Mouse (Mus musculus): ENCODE results near the gene Sos2. TPM values are rescaled to one million over a fixed set of nuclear protein-coding genes. Genes with fewer than 3 reads are reported as not detected.
"Not testable (repeated sequence)": the region's sequence is repeated elsewhere in the genome, so short reads cannot be mapped to it uniquely, and the experiment has no call there.

Gene Sos2
- polyA plus RNA-seq, 1 experiment = 7.6 TPM

DNA sequence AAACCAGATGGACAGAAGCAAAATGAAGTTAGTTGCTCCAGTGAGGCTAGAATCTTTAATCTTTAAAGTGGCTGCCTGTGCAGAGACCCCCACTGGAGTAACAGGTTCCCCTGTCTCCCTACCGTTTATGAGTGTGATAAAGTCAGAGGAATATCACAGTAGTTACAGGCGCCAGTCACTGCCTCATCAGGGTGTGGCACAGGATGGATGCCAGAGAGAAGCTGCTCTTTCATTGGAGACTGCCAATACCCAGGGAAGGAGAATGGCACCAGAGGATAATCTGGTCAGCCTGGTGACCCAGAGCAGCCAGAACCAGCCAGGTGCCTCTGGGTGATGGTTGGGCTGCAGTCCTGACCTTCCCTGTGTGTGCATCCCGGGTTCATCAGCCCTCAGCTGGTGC is 113.4 kb downstream of the Sos2 start:
- Histone ChIP-seq H3K4me1 (ENCODE audit: control insufficient read depth, insufficient read depth, low read length) (no peaks in the 10 kb centered on the region), H3K27me3 (ENCODE audit: control insufficient read depth, insufficient read depth, low read length) (no peaks in the 10 kb centered on the region), H3K36me3 (ENCODE audit: control insufficient read depth, insufficient read depth, low read length) (no peaks in the 10 kb centered on the region), H3K27ac (ENCODE audit: control insufficient read depth, insufficient read depth, low read depth, low read length) (no peak overlapping the region), H3K4me3 (ENCODE audit: control insufficient read depth, low read depth, low read length) (no peak overlapping the region)
- TF ChIP-seq POLR2A (IDR thresholded peaks at IDR 0.05; ENCODE audit: control insufficient read depth, low read depth, low read length) (no peak), CTCF (IDR thresholded peaks at IDR 0.05; ENCODE audit: control insufficient read depth, insufficient read depth, insufficient replicate concordance, low read depth, low read length) (no peak)

DNA sequence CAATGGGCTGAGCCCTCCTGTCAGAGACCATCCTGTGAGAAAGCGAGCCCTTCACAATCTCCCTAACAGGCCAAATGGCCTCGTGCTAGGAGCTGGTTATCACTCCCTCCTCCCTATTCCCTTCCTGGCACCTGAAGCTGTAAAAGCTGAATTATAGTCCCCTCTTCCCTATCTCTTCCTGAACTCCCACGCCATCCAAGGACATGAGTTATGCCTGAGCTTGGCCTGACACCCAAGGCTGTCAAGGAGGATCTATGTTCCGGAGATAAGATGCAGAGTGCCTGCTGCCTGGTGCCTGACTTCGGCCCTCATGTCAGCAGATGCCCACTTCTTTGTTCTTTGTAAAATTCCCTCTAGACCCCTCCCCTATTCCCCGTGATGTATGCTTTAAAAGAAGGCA is 120.6 kb downstream of the Sos2 start:
- not testable (repeated sequence) for H3K27ac ChIP-seq (ENCODE audit: control insufficient read depth, insufficient read depth, low read depth, low read length); H3K4me3 ChIP-seq (ENCODE audit: control insufficient read depth, low read depth, low read length); H3K36me3 ChIP-seq (ENCODE audit: control insufficient read depth, insufficient read depth, low read length); H3K27me3 ChIP-seq (ENCODE audit: control insufficient read depth, insufficient read depth, low read length); H3K4me1 ChIP-seq (ENCODE audit: control insufficient read depth, insufficient read depth, low read length)

DNA sequence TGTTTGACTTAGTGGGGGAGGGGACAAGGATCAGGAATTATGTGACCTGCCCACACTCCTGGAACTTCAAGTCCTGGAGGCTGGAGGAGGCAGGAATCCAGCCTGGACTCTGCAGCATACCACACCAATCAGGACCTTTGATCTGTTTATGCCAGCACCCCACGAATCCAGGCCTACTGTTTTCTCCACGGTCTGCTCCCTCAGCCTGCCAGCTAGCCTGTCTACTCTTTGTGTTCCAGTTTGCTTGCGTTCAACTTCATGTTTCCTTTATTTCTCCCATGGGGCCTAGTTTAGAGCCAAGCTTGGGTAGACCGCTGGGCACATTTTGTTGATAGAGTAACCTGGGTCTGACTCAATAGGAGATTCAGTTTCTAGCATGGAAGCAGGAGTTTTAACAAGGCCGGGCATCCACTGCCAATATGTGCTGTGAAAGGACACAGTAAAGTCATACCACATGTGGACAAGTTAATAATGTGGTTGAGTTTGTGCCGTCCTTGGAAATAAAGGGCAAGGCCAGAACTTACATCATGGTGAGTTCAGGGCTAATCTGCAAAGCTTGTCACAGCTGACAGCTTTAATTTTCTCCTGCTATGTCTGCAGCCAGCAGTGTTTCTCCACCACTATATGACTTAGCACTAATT is 125.3 kb downstream of the Sos2 start:
- peak overlapping the region; percentile 22 for H3K27ac ChIP-seq (ENCODE audit: control insufficient read depth, insufficient read depth, low read depth, low read length)
- H3K4me1 ChIP-seq (ENCODE audit: control insufficient read depth, insufficient read depth, low read length) = no peaks in the 10 kb centered on the region
- no peaks in the 10 kb centered on the region for H3K27me3 ChIP-seq (ENCODE audit: control insufficient read depth, insufficient read depth, low read length)
- TF ChIP-seq CTCF (IDR thresholded peaks at IDR 0.05; ENCODE audit: control insufficient read depth, insufficient read depth, insufficient replicate concordance, low read depth, low read length) = no peak
- no peak for TF ChIP-seq POLR2A (IDR thresholded peaks at IDR 0.05; ENCODE audit: control insufficient read depth, low read depth, low read length)
- no peaks in the 10 kb centered on the region for H3K36me3 ChIP-seq (ENCODE audit: control insufficient read depth, insufficient read depth, low read length)
- H3K4me3 ChIP-seq (ENCODE audit: control insufficient read depth, low read depth, low read length) = no peak overlapping the region

DNA sequence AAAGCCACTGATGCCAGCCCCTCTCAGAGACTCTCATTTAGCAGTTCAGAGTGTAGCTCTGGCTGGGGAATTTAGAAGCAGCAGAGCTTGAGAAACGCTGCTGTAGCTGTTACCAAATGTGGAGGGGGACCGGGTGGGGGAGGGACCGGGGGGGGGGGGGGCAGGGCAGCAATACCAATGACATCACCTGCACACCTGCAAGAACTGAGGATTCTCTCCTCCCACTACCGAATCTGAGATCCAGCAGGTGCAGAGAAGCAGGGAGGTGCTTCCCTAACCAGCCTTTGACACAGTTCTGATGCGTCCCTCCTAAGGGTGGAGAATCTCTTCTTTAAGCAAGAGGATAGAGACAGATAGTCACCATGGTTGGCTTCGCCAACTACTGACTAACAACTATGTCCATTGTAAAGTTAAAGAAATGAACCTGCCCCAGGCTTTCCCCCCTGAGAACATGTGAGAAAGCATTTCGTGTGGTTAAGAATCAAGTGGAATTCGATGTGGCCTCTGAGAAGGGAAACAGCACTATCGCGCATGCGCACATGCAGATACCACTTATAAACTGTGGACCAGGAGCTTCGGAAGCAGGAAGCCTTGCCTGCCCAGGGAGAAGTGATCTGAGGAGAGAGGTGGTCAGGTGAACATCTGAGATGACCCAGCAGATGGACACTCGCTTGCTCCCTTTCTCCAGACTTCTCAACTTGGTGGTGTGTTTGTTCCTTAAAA is 136.0 kb downstream of the Sos2 start:
- no peak overlapping the region for H3K4me3 ChIP-seq (ENCODE audit: control insufficient read depth, low read depth, low read length)
- H3K36me3 ChIP-seq (ENCODE audit: control insufficient read depth, insufficient read depth, low read length) = no peaks in the 10 kb centered on the region
- TF ChIP-seq POLR2A (IDR thresholded peaks at IDR 0.05; ENCODE audit: control insufficient read depth, low read depth, low read length) (no peak), CTCF (IDR thresholded peaks at IDR 0.05; ENCODE audit: control insufficient read depth, insufficient read depth, insufficient replicate concordance, low read depth, low read length) (no peak)
- H3K4me1 ChIP-seq (ENCODE audit: control insufficient read depth, insufficient read depth, low read length) = peaks cover 13% of the 10 kb centered on the region
- H3K27ac ChIP-seq (ENCODE audit: control insufficient read depth, insufficient read depth, low read depth, low read length) = no peak overlapping the region
- no peaks in the 10 kb centered on the region for H3K27me3 ChIP-seq (ENCODE audit: control insufficient read depth, insufficient read depth, low read length)

DNA sequence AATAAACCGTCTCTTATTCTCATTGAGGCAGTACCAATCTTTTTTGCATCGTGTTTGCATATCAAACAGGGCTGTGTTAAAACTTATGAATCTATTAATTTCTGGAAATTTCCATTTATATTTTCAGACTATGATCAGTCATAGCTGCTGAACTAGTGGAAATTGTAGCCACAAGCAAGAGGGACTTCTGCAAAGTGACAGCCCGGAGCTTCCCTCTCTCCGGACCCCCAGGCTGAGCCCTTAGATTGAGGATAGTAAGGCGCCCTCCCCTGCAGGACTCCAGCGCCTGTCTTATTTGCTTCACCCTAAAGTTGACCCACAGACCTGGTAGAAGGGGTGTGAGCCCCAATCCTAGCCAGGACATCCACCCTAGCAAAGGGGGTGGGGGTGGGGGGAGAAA is 136.7 kb downstream of the Sos2 start:
- H3K4me1 ChIP-seq (ENCODE audit: control insufficient read depth, insufficient read depth, low read length) = peaks cover 13% of the 10 kb centered on the region
- no peaks in the 10 kb centered on the region for H3K27me3 ChIP-seq (ENCODE audit: control insufficient read depth, insufficient read depth, low read length)
- no peak overlapping the region for H3K4me3 ChIP-seq (ENCODE audit: control insufficient read depth, low read depth, low read length)
- H3K27ac ChIP-seq (ENCODE audit: control insufficient read depth, insufficient read depth, low read depth, low read length) = no peak overlapping the region
- no peaks in the 10 kb centered on the region for H3K36me3 ChIP-seq (ENCODE audit: control insufficient read depth, insufficient read depth, low read length)
- TF ChIP-seq CTCF (IDR thresholded peaks at IDR 0.05; ENCODE audit: control insufficient read depth, insufficient read depth, insufficient replicate concordance, low read depth, low read length) (no peak), POLR2A (IDR thresholded peaks at IDR 0.05; ENCODE audit: control insufficient read depth, low read depth, low read length) (no peak)

DNA sequence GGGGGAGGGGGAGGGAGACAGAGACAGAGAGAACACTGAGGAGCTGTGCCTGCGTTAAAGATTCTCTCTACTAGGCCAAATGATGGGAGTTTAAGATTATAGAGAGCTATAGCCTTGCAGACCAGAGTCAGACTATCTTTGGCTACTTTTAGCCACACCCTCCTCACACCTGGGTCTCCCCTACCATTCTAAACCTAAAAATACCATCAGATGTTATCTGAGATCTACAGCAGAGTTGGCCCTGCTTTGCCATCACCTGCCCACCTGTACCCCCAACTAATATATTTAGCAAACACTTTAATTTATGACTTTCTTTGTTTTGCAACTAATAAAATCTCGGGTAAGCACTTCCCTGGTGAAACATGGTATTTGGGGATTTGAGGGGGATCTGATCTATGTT is 137.1 kb downstream of the Sos2 start:
- H3K4me1 ChIP-seq (ENCODE audit: control insufficient read depth, insufficient read depth, low read length) = peaks cover 13% of the 10 kb centered on the region
- H3K27me3 ChIP-seq (ENCODE audit: control insufficient read depth, insufficient read depth, low read length) = no peaks in the 10 kb centered on the region
- no peak overlapping the region for H3K27ac ChIP-seq (ENCODE audit: control insufficient read depth, insufficient read depth, low read depth, low read length)
- no peaks in the 10 kb centered on the region for H3K36me3 ChIP-seq (ENCODE audit: control insufficient read depth, insufficient read depth, low read length)
- H3K4me3 ChIP-seq (ENCODE audit: control insufficient read depth, low read depth, low read length) = no peak overlapping the region
- TF ChIP-seq CTCF (IDR thresholded peaks at IDR 0.05; ENCODE audit: control insufficient read depth, insufficient read depth, insufficient replicate concordance, low read depth, low read length) (no peak), POLR2A (IDR thresholded peaks at IDR 0.05; ENCODE audit: control insufficient read depth, low read depth, low read length) (no peak)

DNA sequence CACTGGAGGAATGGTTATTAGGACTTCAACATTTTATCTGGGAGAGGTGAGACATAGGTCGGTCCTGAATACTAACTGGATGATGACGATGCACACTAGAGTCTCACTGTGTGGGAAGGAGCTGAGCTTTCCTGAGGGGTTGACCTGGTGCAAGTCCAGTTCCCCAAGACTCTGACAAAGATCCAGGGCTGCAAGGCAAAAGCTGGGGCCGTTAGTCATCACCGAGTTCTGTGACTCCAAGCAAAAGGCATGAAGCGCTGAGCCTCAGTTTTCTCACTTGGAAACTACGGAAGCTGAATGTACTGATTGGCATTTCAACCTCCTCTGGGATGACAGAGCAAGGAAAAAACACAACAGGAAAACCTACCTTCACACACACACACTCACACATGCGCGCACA is 139.3 kb downstream of the Sos2 start:
- Histone ChIP-seq H3K27me3 (ENCODE audit: control insufficient read depth, insufficient read depth, low read length) (no peaks in the 10 kb centered on the region), H3K27ac (ENCODE audit: control insufficient read depth, insufficient read depth, low read depth, low read length) (no peak overlapping the region), H3K36me3 (ENCODE audit: control insufficient read depth, insufficient read depth, low read length) (no peaks in the 10 kb centered on the region), H3K4me3 (ENCODE audit: control insufficient read depth, low read depth, low read length) (no peak overlapping the region), H3K4me1 (ENCODE audit: control insufficient read depth, insufficient read depth, low read length) (peaks cover 18% of the 10 kb centered on the region)
- TF ChIP-seq CTCF (IDR thresholded peaks at IDR 0.05; ENCODE audit: control insufficient read depth, insufficient read depth, insufficient replicate concordance, low read depth, low read length) = no peak
- TF ChIP-seq POLR2A (IDR thresholded peaks at IDR 0.05; ENCODE audit: control insufficient read depth, low read depth, low read length) = no peak
